Mouse (Mus musculus) midbrain, embryonic 14.5 days (tissue): ENCODE measurements around the gene Thoc6. TPM values are rescaled to one million over a fixed set of nuclear protein-coding genes. Genes with fewer than 3 reads are reported as not detected.

Source experiments
- ATAC-seq: fragments of 200-750 bp; cut with Nextera tagmentation; 2 replicates; pipeline ENCODE4 v1.8.0; 2017; ENCODE audit warnings: moderate number of reproducible peaks, moderate library complexity; ENCODE audit not compliant: low FRiP score, low TSS enrichment
- DNase-seq: peaks from one replicate; pipeline ENCODE4 v3.0.0-alpha.2; 2015
- H3K27ac ChIP-seq: fragments of 300-500 bp; sonication (generic); replicated peaks from 2 replicates; pipeline ENCODE4 v1.5.1; 2014; ENCODE audit warnings: mild to moderate bottlenecking, low read depth, low read length, moderate library complexity
- H3K27me3 ChIP-seq: fragments of 300-500 bp; sonication (generic); 2 replicates; pipeline ENCODE4 v1.6.1; 2014; ENCODE audit warnings: low read length, control low read depth, mixed read lengths; ENCODE audit not compliant: control insufficient read depth, insufficient read depth
- H3K36me3 ChIP-seq: fragments of 300-500 bp; sonication (generic); 2 replicates; pipeline ENCODE4 v1.6.1; 2014; ENCODE audit warnings: low read length, control low read depth; ENCODE audit not compliant: control insufficient read depth, insufficient read depth
- H3K4me1 ChIP-seq: fragments of 300-500 bp; sonication (generic); 2 replicates; pipeline ENCODE4 v1.6.1; 2014; ENCODE audit warnings: mild to moderate bottlenecking, antibody characterized with exemption, low read length, control low read depth; ENCODE audit not compliant: control insufficient read depth, insufficient read depth
- H3K4me2 ChIP-seq: fragments of 300-500 bp; sonication (generic); 2 replicates; pipeline ENCODE4 v1.6.1; 2014; ENCODE audit warnings: mild to moderate bottlenecking, low read length, moderate library complexity
- H3K4me3 ChIP-seq: fragments of 300-500 bp; sonication (generic); replicated peaks from 2 replicates; pipeline ENCODE4 v1.5.1; 2014; ENCODE audit warnings: low read depth, low read length
- H3K9ac ChIP-seq: fragments of 300-500 bp; sonication (generic); replicated peaks from 2 replicates; pipeline ENCODE4 v1.6.1; 2014; ENCODE audit warnings: mild to moderate bottlenecking, low read length, moderate library complexity
- H3K9me3 ChIP-seq: fragments of 300-500 bp; sonication (generic); 2 replicates; pipeline ENCODE4 v1.6.1; 2016; ENCODE audit warnings: low read length, control low read depth, mixed read lengths; ENCODE audit not compliant: control insufficient read depth
- WGBS: fragments of 180-500 bp; shearing (Covaris S2); extraction: QIAGEN DNeasy Blood & Tissue Kit; methylation state at CpG from one replicate; pipeline ENCODE4 v1.1.7; 2014; 5-methylcytosine and 5-hydroxymethylcytosine counted together
- polyA plus RNA-seq: library from polyadenylated mRNA; unstranded; fragments of >200 nt; fragmentation: Nextera tagmentation; extraction: Ambion mirVana; gene quantifications from 2 replicates; pipeline ENCODE4 v1.2.1, GENCODE M21; 2014

Gene Thoc6
- polyA plus RNA-seq, 1 experiment from 2014 or later: 43.9 TPM

DNA sequence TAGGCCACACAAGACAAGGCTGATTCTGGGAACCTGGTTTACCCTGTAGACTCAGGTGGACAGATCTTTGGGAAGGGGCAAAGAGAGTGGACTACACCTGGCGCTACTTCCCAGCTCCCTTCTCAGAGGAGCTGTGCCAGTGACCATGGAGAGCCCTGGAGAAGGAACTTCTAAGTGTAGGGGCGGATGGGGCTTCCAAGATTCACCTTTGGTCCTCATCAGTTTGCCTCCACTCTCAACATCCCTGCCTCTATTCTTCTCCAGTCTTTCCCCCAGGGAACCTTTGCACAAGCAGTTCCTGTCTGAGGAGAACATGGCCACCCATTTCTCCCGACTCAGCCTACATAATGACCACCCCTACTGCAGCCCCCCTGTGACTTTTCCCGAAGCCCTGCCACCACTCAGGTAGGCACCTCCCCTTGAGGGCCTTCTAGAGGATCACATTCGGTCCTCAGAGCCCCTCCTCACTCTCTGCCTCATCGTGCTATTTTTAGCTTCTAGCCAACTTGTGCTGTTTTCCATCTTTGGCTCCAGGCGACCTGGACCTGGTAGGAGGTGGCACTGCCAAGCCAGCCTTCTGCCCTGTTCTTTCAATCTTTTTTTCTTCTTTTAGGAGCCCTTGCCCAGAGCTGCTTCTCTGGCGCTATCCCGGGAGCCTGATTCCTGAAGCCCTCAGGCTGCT, 730 bp upstream of the Thoc6 start:
- WGBS: 52% methylated on average over 9 of the region's 9 CpGs
- ATAC-seq (no peak), DNase-seq (no peak)
- peaks cover 32% of the 10 kb centered on the region for H3K4me1 ChIP-seq
- H3K4me3 ChIP-seq: peak overlapping the region; percentile 62
- H3K4me2 ChIP-seq: peak overlapping the region; percentile 79
- H3K9ac ChIP-seq: peak overlapping the region; percentile 66
- peaks cover 12% of the 10 kb centered on the region for H3K36me3 ChIP-seq
- H3K27me3 ChIP-seq: peaks cover 32% of the 10 kb centered on the region
- peak overlapping the region; percentile 86 for H3K27ac ChIP-seq
- no peaks in the 10 kb centered on the region for H3K9me3 ChIP-seq

DNA sequence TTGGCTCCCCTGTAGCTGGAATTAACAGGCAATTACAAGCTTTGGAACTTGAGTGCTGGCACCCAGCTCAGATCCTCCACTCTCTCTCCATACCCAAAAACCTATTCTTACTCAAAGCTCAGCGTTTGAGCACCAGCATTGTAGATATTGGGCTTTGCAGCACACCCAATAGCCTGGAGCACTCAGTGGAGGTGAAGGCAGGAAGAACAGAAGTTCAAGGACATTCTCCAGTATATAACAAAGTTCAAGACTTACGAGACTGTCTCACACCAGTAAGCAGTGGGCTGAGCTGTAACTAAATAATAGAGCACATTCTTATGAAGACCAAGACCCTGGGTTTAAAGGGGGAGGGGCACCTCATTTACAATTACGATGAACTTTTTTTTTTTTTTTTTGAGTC, 921 bp downstream of the Thoc6 start:
- peak overlapping the region; percentile 79 for H3K4me2 ChIP-seq
- H3K36me3 ChIP-seq: peaks cover 26% of the 10 kb centered on the region
- no peak overlapping the region for H3K9ac ChIP-seq
- H3K4me3 ChIP-seq: peak overlapping the region; percentile 62
- DNase-seq (no peak), ATAC-seq (no peak)
- peaks cover 32% of the 10 kb centered on the region for H3K4me1 ChIP-seq
- H3K27ac ChIP-seq: no peak overlapping the region
- 73% methylated on average over 3 of the region's 3 CpGs for WGBS
- peaks cover 19% of the 10 kb centered on the region for H3K27me3 ChIP-seq
- no peaks in the 10 kb centered on the region for H3K9me3 ChIP-seq

DNA sequence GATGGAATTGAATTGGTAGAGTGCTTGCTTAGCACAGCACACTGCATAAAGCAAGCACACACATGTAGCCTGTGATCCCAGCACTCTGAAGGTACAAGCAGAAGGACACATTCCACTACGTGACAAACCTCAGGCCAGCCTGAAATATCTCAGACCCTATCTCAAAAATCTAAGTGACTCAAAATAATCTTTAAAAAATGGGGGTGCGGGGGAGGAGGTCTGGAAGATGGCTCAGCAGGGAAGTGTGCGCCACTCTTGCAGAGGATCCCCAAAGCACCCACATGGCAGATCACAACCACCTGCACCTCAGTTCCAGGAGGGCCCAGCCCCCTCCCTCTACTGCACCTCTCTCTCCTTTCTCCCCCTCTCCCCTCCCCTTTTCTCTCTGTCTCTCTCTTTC, 2.2 kb downstream of the Thoc6 start:
- Histone ChIP-seq H3K27ac (no peak overlapping the region), H3K9me3 (no peaks in the 10 kb centered on the region), H3K4me1 (peaks cover 21% of the 10 kb centered on the region), H3K36me3 (peaks cover 27% of the 10 kb centered on the region), H3K9ac (no peak overlapping the region), H3K4me3 (no peak overlapping the region), H3K27me3 (peaks cover 15% of the 10 kb centered on the region), H3K4me2 (no peak overlapping the region)
- 94% methylated on average over 3 of the region's 3 CpGs for WGBS
- no peak for ATAC-seq
- no peak for DNase-seq

DNA sequence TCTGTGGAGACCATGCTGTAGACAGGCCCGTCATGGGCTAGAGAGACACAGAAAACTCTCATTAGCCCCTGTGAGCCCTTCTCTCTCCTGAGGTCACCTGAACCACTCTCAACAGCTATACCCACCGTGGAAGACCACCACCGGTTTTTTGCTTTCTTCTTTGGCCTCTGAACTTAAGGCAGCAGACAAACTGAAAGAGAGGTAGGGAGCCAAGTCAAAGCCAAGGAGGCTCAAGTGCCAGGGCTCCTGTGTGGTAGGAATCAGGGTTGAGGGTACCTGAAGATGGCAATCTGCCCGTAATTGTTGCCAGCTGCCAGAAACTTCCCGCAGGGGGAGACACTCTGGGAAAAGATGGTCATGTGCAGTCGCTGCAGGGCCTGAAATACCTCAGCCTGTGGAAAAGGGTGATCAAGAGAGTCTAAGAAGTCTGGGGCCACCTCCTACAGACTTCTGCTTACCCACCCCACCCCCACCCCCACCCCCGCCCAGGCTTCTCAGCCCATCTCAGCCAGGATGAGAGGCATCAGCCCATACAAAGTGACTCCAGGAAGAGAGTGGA, 3.1 kb downstream of the Thoc6 start:
- H3K27ac ChIP-seq: no peak overlapping the region
- H3K36me3 ChIP-seq: peaks cover 32% of the 10 kb centered on the region
- no peaks in the 10 kb centered on the region for H3K9me3 ChIP-seq
- no peak overlapping the region for H3K9ac ChIP-seq
- DNase-seq: no peak
- H3K4me2 ChIP-seq: no peak overlapping the region
- H3K4me3 ChIP-seq: no peak overlapping the region
- peaks cover 6% of the 10 kb centered on the region for H3K27me3 ChIP-seq
- H3K4me1 ChIP-seq: peaks cover 16% of the 10 kb centered on the region
- WGBS: 96% methylated on average over 7 of the region's 7 CpGs
- no peak for ATAC-seq

DNA sequence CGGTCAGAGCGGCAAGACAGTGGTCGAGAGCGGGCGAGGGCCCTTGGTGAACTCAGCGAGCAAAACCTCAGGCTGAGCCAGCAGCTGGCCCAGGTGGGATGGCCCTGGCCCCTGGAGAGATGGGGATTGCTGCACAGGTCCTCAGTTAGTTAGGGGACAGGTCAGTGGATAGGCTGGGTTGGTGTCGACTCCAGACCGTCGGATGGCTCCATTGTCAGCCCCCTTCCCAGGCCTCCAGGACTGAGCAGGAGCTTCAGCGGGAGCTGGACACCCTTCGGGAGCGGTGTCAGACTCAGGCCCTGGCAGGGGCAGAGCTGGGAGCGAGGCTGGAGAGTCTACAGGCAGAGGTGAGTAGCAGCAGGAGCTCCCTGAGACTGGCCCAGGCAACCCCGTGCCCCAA, 8.2 kb downstream of the Thoc6 start:
- H3K27me3 ChIP-seq: peaks cover 16% of the 10 kb centered on the region
- H3K4me2 ChIP-seq: no peak overlapping the region
- no peak overlapping the region for H3K4me3 ChIP-seq
- H3K36me3 ChIP-seq: peaks cover 32% of the 10 kb centered on the region
- no peaks in the 10 kb centered on the region for H3K9me3 ChIP-seq
- ATAC-seq (no peak), DNase-seq (no peak)
- WGBS: 75% methylated on average over 14 of the region's 14 CpGs
- no peaks in the 10 kb centered on the region for H3K4me1 ChIP-seq
- H3K27ac ChIP-seq: no peak overlapping the region
- H3K9ac ChIP-seq: no peak overlapping the region

DNA sequence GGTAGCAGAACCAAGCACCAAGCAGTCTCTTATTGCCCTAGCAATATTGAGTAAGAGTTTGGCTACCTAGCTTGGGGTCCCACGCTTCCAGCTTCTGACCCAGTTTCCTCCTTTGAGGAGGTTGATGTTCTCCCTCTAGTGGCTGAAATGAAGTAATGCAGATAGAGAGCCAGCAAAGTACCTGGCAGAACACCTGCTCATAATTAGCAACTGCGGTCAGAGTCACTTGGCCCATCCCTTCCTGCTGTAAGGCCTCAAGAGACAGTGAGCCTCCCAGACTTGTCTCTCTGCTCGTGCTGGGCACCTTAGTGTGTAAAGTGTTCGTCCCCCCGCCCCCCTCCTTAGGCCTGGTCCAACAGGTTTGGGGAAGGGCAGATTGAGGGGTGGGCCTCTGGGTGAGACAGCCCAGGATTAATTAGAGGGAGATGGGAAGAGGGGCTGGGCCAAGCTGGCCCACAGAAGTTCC, 9.1 kb downstream of the Thoc6 start:
- DNase-seq (peak; percentile 77), ATAC-seq (no peak)

DNA sequence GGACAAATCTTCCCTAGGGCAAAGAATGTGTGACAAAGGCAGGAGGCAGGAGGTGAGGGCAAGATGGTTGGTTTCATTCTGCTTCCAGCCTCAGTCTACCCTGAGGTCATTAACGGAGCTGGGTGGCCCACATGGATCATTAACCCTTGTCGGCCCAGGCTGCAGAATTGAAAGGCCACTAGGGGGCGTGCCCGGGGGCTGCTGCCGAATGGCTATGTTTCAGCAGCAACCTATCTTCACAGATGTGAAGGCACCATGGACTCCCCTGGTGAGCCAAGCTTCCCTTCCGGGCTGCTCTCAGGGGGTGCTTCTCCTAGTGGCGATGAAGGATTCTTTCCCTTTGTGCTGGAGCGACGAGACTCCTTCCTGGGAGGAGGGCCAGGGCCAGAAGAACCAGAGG, 12.2 kb downstream of the Thoc6 start:
- ATAC-seq (no peak), DNase-seq (no peak)
- H3K4me1 ChIP-seq: no peaks in the 10 kb centered on the region
- no peaks in the 10 kb centered on the region for H3K9me3 ChIP-seq
- no peak overlapping the region for H3K4me3 ChIP-seq
- peaks cover 6% of the 10 kb centered on the region; the same call in 1 of the 2 replicates for H3K36me3 ChIP-seq
- H3K4me2 ChIP-seq: no peak overlapping the region
- H3K27ac ChIP-seq: no peak overlapping the region
- WGBS: 3% methylated on average over 9 of the region's 9 CpGs
- no peak overlapping the region for H3K9ac ChIP-seq
- peaks cover 27% of the 10 kb centered on the region for H3K27me3 ChIP-seq

More for the DNA sequence above, 9.1 kb downstream of the Thoc6 start:
- Histone ChIP-seq H3K4me1 (no peaks in the 10 kb centered on the region), H3K9ac (no peak overlapping the region), H3K9me3 (no peaks in the 10 kb centered on the region), H3K36me3 (peaks cover 22% of the 10 kb centered on the region), H3K4me3 (no peak overlapping the region), H3K27ac (no peak overlapping the region), H3K27me3 (peaks cover 25% of the 10 kb centered on the region), H3K4me2 (no peak overlapping the region)
- WGBS: 17% methylated on average over 5 of the region's 5 CpGs

DNA sequence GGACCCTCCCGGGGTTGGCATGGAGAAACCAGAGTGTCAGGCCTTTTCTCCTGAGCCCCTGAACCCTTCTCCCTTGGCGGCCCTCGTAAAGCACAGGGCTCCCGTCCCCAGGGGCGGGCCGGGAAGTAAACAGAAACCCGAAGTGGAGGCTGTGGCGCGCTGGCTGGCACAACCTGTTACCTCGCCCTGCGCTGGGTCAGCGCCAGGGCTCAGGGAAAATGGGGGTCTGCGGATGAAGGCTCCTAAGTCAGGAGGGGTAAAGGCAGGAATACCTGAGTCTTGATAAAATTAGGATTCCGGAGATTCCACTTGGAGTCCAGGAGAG, 12.8 kb downstream of the Thoc6 start:
- no peak overlapping the region for H3K4me3 ChIP-seq
- no peak overlapping the region for H3K9ac ChIP-seq
- H3K4me1 ChIP-seq: no peaks in the 10 kb centered on the region
- H3K27ac ChIP-seq: no peak overlapping the region
- peaks cover 27% of the 10 kb centered on the region for H3K27me3 ChIP-seq
- 6% methylated on average over 13 of the region's 14 CpGs for WGBS
- H3K36me3 ChIP-seq: no peaks in the 10 kb centered on the region
- DNase-seq: no peak
- H3K4me2 ChIP-seq: no peak overlapping the region
- no peak for ATAC-seq
- H3K9me3 ChIP-seq: no peaks in the 10 kb centered on the region
